Mouse (Mus musculus) stomach, postnatal 0 days (tissue): ENCODE results near the gene Sp9. TPM values are rescaled to one million over a fixed set of nuclear protein-coding genes. Genes with fewer than 3 reads are reported as not detected.

Experiments
- ATAC-seq: fragments of 200-750 bp; cut with Nextera tagmentation; 2 replicates; pipeline ENCODE4 v1.8.0; 2017; ENCODE audit not compliant: low FRiP score, low TSS enrichment
- DNase-seq: peaks from one replicate; pipeline ENCODE4 v3.0.0-alpha.2; 2016; ENCODE audit warnings: low spot score
- H3K27ac ChIP-seq: fragments of 300-500 bp; sonication (generic); replicated peaks from 2 replicates; pipeline ENCODE4 v1.5.1; 2014; ENCODE audit warnings: mild to moderate bottlenecking, control low read depth
- H3K27me3 ChIP-seq: fragments of 300-500 bp; sonication (generic); 2 replicates; pipeline ENCODE4 v1.6.1; 2014; ENCODE audit warnings: low read length; ENCODE audit not compliant: control insufficient read depth, insufficient read depth
- H3K36me3 ChIP-seq: fragments of 300-500 bp; sonication (generic); 2 replicates; pipeline ENCODE4 v1.6.1; 2014; ENCODE audit warnings: low read length, mixed read lengths; ENCODE audit not compliant: control insufficient read depth, insufficient read depth
- H3K4me1 ChIP-seq: fragments of 300-500 bp; sonication (generic); replicated peaks from 2 replicates; pipeline ENCODE4 v1.6.1; 2014; ENCODE audit warnings: antibody characterized with exemption; ENCODE audit not compliant: control insufficient read depth, insufficient read depth
- H3K4me2 ChIP-seq: fragments of 300-500 bp; sonication (generic); replicated peaks from 2 replicates; pipeline ENCODE4 v1.6.1; 2014; ENCODE audit warnings: low read depth, mild to moderate bottlenecking, control low read depth, moderate library complexity
- H3K4me3 ChIP-seq: fragments of 300-500 bp; sonication (generic); 2 replicates; pipeline ENCODE4 v1.5.1; 2014; ENCODE audit warnings: low read depth, low read length, control low read depth
- H3K9ac ChIP-seq: fragments of 300-500 bp; sonication (generic); 2 replicates; pipeline ENCODE4 v1.6.1; 2014; ENCODE audit warnings: mild to moderate bottlenecking, low read length, control low read depth, mixed read lengths
- H3K9me3 ChIP-seq: fragments of 300-500 bp; sonication (generic); 2 replicates; pipeline ENCODE4 v1.6.1; 2016; ENCODE audit warnings: low read length; ENCODE audit not compliant: control insufficient read depth
- CTCF ChIP-seq: IDR thresholded peaks from 2 replicates; pipeline ENCODE4 v1.5.1; 2016; ENCODE audit warnings: antibody characterized with exemption, low read depth, mild to moderate bottlenecking, moderate library complexity
- EP300 ChIP-seq: optimal IDR thresholded peaks from 2 replicates; pipeline ENCODE3; 2016; ENCODE audit warnings: antibody characterized with exemption
- WGBS: fragments of 180-500 bp; shearing (Covaris S2); extraction: QIAGEN DNeasy Blood & Tissue Kit; methylation state at CpG from one replicate; pipeline ENCODE4 v1.1.7; 2014; 5-methylcytosine and 5-hydroxymethylcytosine counted together
- polyA plus RNA-seq: library from polyadenylated mRNA; unstranded; fragments of >200 nt; fragmentation: Nextera tagmentation; extraction: Ambion mirVana; gene quantifications from 2 replicates; pipeline ENCODE4 v1.2.1, GENCODE M21; 2015

Sp9 gene
- polyA plus RNA-seq, 1 experiment from 2014 or later = not detected

DNA sequence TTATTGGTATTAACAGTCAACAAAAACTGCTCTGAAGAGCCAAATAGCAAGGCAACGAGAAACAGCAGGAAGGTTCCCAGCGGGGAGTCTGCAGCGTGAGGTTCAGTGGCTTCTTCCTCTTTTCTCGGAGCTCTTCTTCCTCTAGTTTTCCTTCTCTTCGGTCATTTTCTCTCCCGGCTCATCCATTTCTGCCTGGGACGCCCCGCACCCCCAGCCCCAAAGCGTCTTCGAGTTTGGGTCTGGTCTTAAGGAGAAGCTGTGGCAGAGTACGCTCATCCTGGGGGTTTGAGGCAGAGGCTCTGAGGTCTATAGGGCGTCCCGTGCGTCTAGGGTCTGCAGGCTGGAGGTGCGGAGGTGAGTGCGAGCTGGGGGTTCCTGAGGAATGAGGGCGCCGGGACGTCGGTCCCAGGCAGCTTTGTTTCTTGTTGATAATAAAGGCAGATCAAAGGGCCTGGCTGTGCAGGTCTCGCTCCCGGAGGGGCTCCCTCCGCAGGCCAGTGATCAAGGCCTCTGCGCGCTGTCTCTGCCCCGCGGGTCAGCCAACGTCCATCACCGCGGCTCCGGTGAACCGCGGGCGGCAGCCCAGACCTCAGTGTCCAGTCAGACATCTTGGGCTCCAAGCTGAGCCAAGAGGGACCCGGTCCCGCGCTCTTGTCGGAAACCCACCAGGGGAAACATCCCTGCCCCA lies 5.4 kb downstream of the Sp9 start:
- H3K36me3 ChIP-seq = no peaks in the 10 kb centered on the region
- 0 out of 2 replicates have a peak, but pooled peaks cover 4% of the 10 kb centered on the region for H3K4me1 ChIP-seq
- H3K4me2 ChIP-seq = no peak overlapping the region
- H3K9ac ChIP-seq = no peak overlapping the region
- no peak overlapping the region for H3K27ac ChIP-seq
- no peaks in the 10 kb centered on the region for H3K9me3 ChIP-seq
- H3K4me3 ChIP-seq = 0 out of 2 replicates have a peak overlapping the region, but pooled peaks have one; percentile 13
- WGBS = 6% methylated on average over 38 of the region's 38 CpGs
- ATAC-seq = no peak
- H3K27me3 ChIP-seq = peaks cover 21% of the 10 kb centered on the region; the same call in 1 of the 2 replicates
- TF ChIP-seq CTCF (no peak), EP300 (no peak)
- no peak for DNase-seq

- Histone ChIP-seq H3K4me1 (0 out of 2 replicates have a peak, but pooled peaks cover 4% of the 10 kb centered on the region), H3K9ac (no peak overlapping the region), H3K27ac (no peak overlapping the region), H3K36me3 (no peaks in the 10 kb centered on the region), H3K4me2 (no peak overlapping the region), H3K4me3 (0 out of 2 replicates have a peak overlapping the region, but pooled peaks have one; percentile 13), H3K9me3 (no peaks in the 10 kb centered on the region), H3K27me3 (peaks cover 21% of the 10 kb centered on the region; the same call in 1 of the 2 replicates)
- no peak for TF ChIP-seq EP300
- no peak for TF ChIP-seq CTCF
- ATAC-seq = no peak
- WGBS = 17% methylated on average over 18 of the region's 18 CpGs
- DNase-seq = peak; percentile 32
Measured at GRCm38 (mm10) chr2:73277709-73278075, 6.0 kb downstream of the Sp9 start.

DNA sequence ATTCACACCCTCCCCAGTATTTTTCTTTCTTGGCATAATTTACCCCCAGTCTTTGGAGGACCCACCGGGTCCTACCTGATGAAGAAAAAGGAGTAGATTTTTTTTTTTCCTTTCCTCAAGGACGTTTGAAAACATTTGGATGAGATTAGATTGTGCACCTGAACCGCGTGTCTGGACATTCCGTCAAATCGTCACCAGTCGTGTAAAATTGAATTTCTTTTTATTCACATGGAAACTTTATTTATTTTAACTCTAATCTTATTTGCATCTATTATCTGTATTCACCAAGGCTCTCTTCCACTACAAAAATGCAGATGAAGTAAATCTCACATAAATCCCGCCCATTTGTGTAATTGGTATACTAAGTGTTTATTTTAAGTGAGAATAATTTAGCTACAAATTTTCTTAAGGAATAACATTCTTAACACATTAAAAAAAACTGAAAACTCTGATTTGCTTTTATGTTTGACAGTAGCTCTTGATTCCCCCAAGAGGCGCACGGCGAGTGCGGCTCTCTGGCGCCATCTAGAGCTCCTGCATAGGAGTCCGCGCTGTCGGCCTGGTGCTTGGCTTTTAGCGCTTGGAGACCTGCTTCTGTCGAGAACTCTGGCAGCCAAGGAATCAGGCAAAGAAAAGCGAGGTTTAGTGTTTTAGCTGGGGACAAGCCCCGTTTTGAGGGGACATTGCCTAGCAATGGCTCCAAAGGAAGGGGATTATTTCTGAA lies 6.6 kb downstream of the Sp9 start:
- Histone ChIP-seq H3K27ac (no peak overlapping the region), H3K36me3 (no peaks in the 10 kb centered on the region), H3K4me3 (peak overlapping the region; percentile 8; the same call in 1 of the 2 replicates), H3K27me3 (peaks cover 21% of the 10 kb centered on the region; the same call in 1 of the 2 replicates), H3K9ac (no peak overlapping the region), H3K4me2 (0 out of 2 replicates have a peak overlapping the region, but pooled peaks have one; percentile 25), H3K4me1 (0 out of 2 replicates have a peak, but pooled peaks cover under 1% of the 10 kb centered on the region), H3K9me3 (no peaks in the 10 kb centered on the region)
- peak; percentile 80 for ATAC-seq
- 3% methylated on average over 20 of the region's 20 CpGs for WGBS
- TF ChIP-seq EP300 = no peak
- peak; percentile 97 for TF ChIP-seq CTCF
- peak; percentile 91 for DNase-seq

- 3% methylated on average over 17 of the region's 17 CpGs for WGBS
- peak overlapping the region; percentile 8 for H3K4me3 ChIP-seq
- no peak overlapping the region for H3K27ac ChIP-seq
- no peaks in the 10 kb centered on the region for H3K36me3 ChIP-seq
- H3K9me3 ChIP-seq = no peaks in the 10 kb centered on the region
- H3K4me2 ChIP-seq = peak overlapping the region; percentile 25; the same call in 1 of the 2 replicates
- no peak for DNase-seq
- no peak overlapping the region for H3K9ac ChIP-seq
- 0 out of 2 replicates have a peak, but pooled peaks have one; percentile 13 for ATAC-seq
- H3K4me1 ChIP-seq = no peaks in the 10 kb centered on the region
- peaks cover 17% of the 10 kb centered on the region; the same call in 1 of the 2 replicates for H3K27me3 ChIP-seq
- TF ChIP-seq CTCF = no peak
- TF ChIP-seq EP300 = no peak
Measured at GRCm38 (mm10) chr2:73278869-73279268, 7.1 kb downstream of the Sp9 start.

GRCm38 (mm10) chr2:73279271-73280038 lies 7.7 kb downstream of the Sp9 start:
- Histone ChIP-seq H3K9ac (no peak overlapping the region), H3K27me3 (peaks cover 17% of the 10 kb centered on the region; the same call in 1 of the 2 replicates), H3K4me1 (no peaks in the 10 kb centered on the region), H3K4me3 (peak overlapping the region; percentile 8; the same call in 1 of the 2 replicates), H3K27ac (no peak overlapping the region), H3K9me3 (no peaks in the 10 kb centered on the region), H3K36me3 (no peaks in the 10 kb centered on the region), H3K4me2 (no peak overlapping the region; the same call in 1 of the 2 replicates)
- no peak for DNase-seq
- 3% methylated on average over 28 of the region's 31 CpGs for WGBS
- 0 out of 2 replicates have a peak, but pooled peaks have one; percentile 16 for ATAC-seq
- TF ChIP-seq CTCF (no peak), EP300 (no peak)
